Mouse (Mus musculus) midbrain, embryonic 14.5 days (tissue): ENCODE measurements at regions not wholly inside any gene's neighbourhood (a gene's known extent, or its start where the extent isn't known, plus 50 kb on each side); places are given as distances from the start of the nearest gene placed in this dataset.

Experiments used
- ATAC-seq: fragments of 200-750 bp; cut with Nextera tagmentation; 2 replicates; pipeline ENCODE4 v1.8.0; 2017; ENCODE audit warnings: moderate number of reproducible peaks, moderate library complexity; ENCODE audit not compliant: low FRiP score, low TSS enrichment
- DNase-seq: peaks from one replicate; pipeline ENCODE4 v3.0.0-alpha.2; 2015
- H3K27ac ChIP-seq: fragments of 300-500 bp; sonication (generic); replicated peaks from 2 replicates; pipeline ENCODE4 v1.5.1; 2014; ENCODE audit warnings: mild to moderate bottlenecking, low read depth, low read length, moderate library complexity
- H3K27me3 ChIP-seq: fragments of 300-500 bp; sonication (generic); 2 replicates; pipeline ENCODE4 v1.6.1; 2014; ENCODE audit warnings: low read length, control low read depth, mixed read lengths; ENCODE audit not compliant: control insufficient read depth, insufficient read depth
- H3K36me3 ChIP-seq: fragments of 300-500 bp; sonication (generic); 2 replicates; pipeline ENCODE4 v1.6.1; 2014; ENCODE audit warnings: low read length, control low read depth; ENCODE audit not compliant: control insufficient read depth, insufficient read depth
- H3K4me1 ChIP-seq: fragments of 300-500 bp; sonication (generic); 2 replicates; pipeline ENCODE4 v1.6.1; 2014; ENCODE audit warnings: mild to moderate bottlenecking, antibody characterized with exemption, low read length, control low read depth; ENCODE audit not compliant: control insufficient read depth, insufficient read depth
- H3K4me2 ChIP-seq: fragments of 300-500 bp; sonication (generic); 2 replicates; pipeline ENCODE4 v1.6.1; 2014; ENCODE audit warnings: mild to moderate bottlenecking, low read length, moderate library complexity
- H3K4me3 ChIP-seq: fragments of 300-500 bp; sonication (generic); replicated peaks from 2 replicates; pipeline ENCODE4 v1.5.1; 2014; ENCODE audit warnings: low read depth, low read length
- H3K9ac ChIP-seq: fragments of 300-500 bp; sonication (generic); replicated peaks from 2 replicates; pipeline ENCODE4 v1.6.1; 2014; ENCODE audit warnings: mild to moderate bottlenecking, low read length, moderate library complexity
- H3K9me3 ChIP-seq: fragments of 300-500 bp; sonication (generic); 2 replicates; pipeline ENCODE4 v1.6.1; 2016; ENCODE audit warnings: low read length, control low read depth, mixed read lengths; ENCODE audit not compliant: control insufficient read depth
- WGBS: fragments of 180-500 bp; shearing (Covaris S2); extraction: QIAGEN DNeasy Blood & Tissue Kit; methylation state at CpG from one replicate; pipeline ENCODE4 v1.1.7; 2014; 5-methylcytosine and 5-hydroxymethylcytosine counted together

GRCm38 (mm10) chr6:98514376-98514775 lies 171.8 kb upstream of the Gm765 start:
- no peaks in the 10 kb centered on the region for H3K36me3 ChIP-seq
- no peak overlapping the region for H3K4me3 ChIP-seq
- no peak for ATAC-seq
- H3K9ac ChIP-seq, result no peak overlapping the region
- 88% methylated on average over 7 of the region's 7 CpGs for WGBS
- no peak for DNase-seq
- no peaks in the 10 kb centered on the region for H3K9me3 ChIP-seq
- 0 out of 2 replicates have a peak, but pooled peaks cover 1% of the 10 kb centered on the region for H3K4me1 ChIP-seq
- no peak overlapping the region for H3K27ac ChIP-seq
- H3K27me3 ChIP-seq, result no peaks in the 10 kb centered on the region
- H3K4me2 ChIP-seq, result no peak overlapping the region

DNA sequence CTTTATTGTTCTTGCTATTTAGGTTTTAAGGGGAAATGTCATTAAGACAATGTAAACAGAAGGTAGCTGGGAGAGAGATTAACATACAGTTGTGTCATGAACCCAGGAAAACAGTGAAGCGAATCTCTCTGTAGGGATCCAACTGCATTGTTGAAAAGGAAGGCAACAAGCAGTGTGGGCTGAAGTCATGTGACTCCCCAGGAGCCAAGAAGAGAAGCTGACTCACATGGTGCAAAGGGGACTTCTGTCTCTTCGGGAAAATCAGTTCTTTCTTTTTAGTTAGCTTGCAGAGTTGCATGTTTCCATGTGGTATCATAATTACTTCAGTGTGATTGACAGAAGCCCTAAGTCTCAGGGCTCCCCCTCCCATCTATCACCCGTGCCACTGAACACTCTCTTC lies 170.7 kb upstream of the Gm765 start:
- H3K27me3 ChIP-seq, result no peaks in the 10 kb centered on the region
- ATAC-seq, result no peak
- no peak for DNase-seq
- no peak overlapping the region for H3K4me3 ChIP-seq
- no peak overlapping the region for H3K4me2 ChIP-seq
- WGBS, result 20% methylated on average over 3 of the region's 3 CpGs
- no peak overlapping the region for H3K27ac ChIP-seq
- no peak overlapping the region for H3K9ac ChIP-seq
- no peaks in the 10 kb centered on the region for H3K36me3 ChIP-seq
- H3K4me1 ChIP-seq, result 0 out of 2 replicates have a peak, but pooled peaks cover 3% of the 10 kb centered on the region
- no peaks in the 10 kb centered on the region for H3K9me3 ChIP-seq

DNA sequence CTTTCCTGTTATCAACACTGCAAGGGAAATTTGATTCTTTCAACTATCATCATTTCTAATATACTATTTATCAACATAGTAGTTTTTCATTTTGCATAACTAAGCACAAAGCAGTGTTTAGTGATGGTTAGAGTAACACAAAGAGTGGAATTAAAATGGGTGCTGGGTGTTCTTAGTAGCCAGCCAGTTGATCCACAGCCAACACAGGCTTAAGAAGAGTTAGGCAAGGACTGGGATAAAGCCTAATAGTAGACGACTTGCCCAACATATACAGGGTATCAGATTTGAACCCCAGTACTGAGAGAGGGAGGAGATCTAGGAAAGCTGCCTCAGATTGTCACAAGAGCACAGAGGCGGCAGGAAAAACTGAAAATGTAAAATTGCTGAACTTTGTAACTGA lies 160.2 kb upstream of the Gm765 start:
- no peaks in the 10 kb centered on the region for H3K4me1 ChIP-seq
- H3K36me3 ChIP-seq, result no peaks in the 10 kb centered on the region
- no peak for DNase-seq
- H3K4me2 ChIP-seq, result no peak overlapping the region
- no peaks in the 10 kb centered on the region for H3K27me3 ChIP-seq
- H3K4me3 ChIP-seq, result no peak overlapping the region
- ATAC-seq, result no peak
- H3K9me3 ChIP-seq, result no peaks in the 10 kb centered on the region
- no peak overlapping the region for H3K9ac ChIP-seq
- 85% methylated on average over 2 of the region's 2 CpGs for WGBS
- H3K27ac ChIP-seq, result no peak overlapping the region

- no peak overlapping the region for H3K9ac ChIP-seq
- DNase-seq (no peak), ATAC-seq (no peak)
- no peaks in the 10 kb centered on the region for H3K9me3 ChIP-seq
- WGBS, result 80% methylated on average over 5 of the region's 5 CpGs
- no peaks in the 10 kb centered on the region for H3K4me1 ChIP-seq
- no peaks in the 10 kb centered on the region for H3K27me3 ChIP-seq
- H3K4me2 ChIP-seq, result no peak overlapping the region
- H3K36me3 ChIP-seq, result no peaks in the 10 kb centered on the region
- H3K4me3 ChIP-seq, result no peak overlapping the region
- no peak overlapping the region for H3K27ac ChIP-seq
Measured at GRCm38 (mm10) chr6:98499721-98500120, 157.2 kb upstream of the Gm765 start.

DNA sequence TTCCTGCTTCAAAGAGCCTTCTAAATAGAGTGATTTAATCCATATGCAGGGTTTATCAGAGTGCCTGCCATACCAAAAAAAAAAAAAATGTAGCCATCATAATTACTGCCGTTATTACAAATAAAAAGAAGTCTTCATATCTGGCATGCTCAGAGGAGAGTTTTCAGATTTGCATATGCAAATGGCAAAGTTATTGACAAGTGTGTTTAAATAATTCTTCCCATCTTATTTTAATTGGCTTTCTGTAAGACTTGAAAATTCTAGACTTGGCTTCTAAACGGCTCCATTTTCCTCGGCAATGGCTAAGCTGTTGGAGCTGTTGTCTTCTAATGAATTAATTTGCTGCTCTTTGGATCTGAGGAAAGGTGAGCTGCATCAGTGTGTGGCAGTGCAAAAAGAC lies 144.1 kb upstream of the Gm765 start:
- 52% methylated on average over 3 of the region's 3 CpGs for WGBS

DNA sequence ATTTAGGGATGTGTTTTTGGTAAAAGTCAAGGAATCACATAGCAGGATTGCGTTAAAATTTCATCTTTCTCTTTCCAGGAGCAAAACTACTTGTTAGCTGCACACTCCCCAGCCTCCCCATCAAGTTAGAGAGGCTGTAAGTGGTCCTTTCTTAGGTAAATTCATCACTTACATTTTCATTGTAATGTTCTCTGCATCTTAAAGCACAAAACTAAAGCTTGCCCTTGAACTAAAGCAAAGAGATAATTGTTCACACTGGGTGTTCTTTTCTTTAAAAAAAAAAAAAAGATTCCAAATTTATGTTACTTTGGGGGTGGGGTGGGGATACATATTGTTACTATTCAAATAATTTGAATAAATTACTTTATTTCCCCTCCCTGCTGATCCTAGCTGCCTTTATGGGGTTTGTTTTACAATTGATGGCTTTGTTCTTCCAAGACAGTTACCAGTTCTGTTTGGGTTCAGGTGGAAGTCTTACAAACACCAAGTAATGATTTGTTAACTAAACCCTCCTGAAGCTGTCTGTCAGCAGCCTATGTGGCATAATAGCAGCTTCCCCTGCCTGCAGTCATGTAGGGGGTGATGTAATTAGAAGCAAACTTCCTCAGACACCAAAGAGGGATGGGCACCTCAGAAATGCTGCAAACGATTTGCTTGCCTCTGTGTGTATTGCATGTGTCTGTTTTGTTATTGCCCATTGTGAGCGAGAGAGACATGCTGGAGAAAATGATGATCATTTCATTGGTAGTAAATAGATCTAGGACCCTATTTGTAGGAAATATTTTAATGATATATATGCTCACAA lies 141.0 kb upstream of the Gm765 start:
- Histone ChIP-seq H3K4me2 (no peak overlapping the region), H3K9ac (no peak overlapping the region), H3K4me3 (no peak overlapping the region), H3K36me3 (no peaks in the 10 kb centered on the region), H3K27me3 (no peaks in the 10 kb centered on the region), H3K27ac (no peak overlapping the region), H3K4me1 (no peaks in the 10 kb centered on the region), H3K9me3 (no peaks in the 10 kb centered on the region)
- WGBS, result 52% methylated on average over 3 of the region's 3 CpGs
- no peak for DNase-seq
- ATAC-seq, result no peak

More for the DNA sequence above, 144.1 kb upstream of the Gm765 start:
- H3K27ac ChIP-seq, result no peak overlapping the region
- no peak for ATAC-seq
- no peaks in the 10 kb centered on the region for H3K4me1 ChIP-seq
- no peaks in the 10 kb centered on the region for H3K36me3 ChIP-seq
- no peaks in the 10 kb centered on the region for H3K9me3 ChIP-seq
- no peak overlapping the region for H3K4me3 ChIP-seq
- H3K9ac ChIP-seq, result no peak overlapping the region
- no peak for DNase-seq
- no peaks in the 10 kb centered on the region for H3K27me3 ChIP-seq
- H3K4me2 ChIP-seq, result no peak overlapping the region

DNA sequence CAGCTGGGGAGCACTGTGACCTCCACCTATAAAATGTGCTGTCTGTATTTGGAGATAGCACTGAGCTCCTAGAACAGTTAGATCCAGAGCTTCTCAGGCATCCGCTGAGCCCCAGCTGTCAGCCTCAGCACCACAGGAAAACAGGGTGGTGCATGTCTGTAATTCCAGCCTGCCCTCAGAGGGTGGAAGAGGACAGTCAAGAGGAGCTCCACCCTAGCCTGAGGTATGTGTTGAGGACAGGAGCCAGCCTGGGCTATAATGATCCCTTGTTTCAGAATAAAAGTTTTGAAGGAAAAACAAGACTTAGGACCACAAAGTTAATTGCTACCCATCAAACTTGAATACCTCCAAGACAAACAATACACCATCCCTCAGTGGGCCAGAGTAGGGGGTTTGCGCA lies 139.8 kb upstream of the Gm765 start:
- no peak for DNase-seq

DNA sequence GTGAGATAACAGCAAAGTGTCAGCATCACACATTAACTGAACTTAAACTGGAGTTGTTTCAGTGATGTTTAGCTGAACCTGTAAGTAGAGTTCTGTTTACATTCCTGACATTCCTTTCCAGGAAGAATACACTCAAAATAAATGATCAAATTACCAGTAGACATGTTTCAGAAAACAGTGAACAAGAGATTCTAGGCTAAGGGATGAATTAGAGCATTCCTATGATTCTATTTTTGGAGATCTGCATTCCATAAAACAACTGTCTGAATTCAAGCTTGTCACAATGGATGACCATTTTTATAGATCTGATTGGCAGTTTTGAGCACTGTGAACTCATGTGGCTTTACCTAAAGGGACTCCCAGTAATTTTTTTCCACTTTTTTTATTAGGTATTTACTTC lies 125.0 kb upstream of the Gm765 start:
- no peak overlapping the region for H3K4me2 ChIP-seq
- H3K4me1 ChIP-seq, result no peaks in the 10 kb centered on the region
- DNase-seq (no peak), ATAC-seq (no peak)
- H3K27ac ChIP-seq, result no peak overlapping the region
- H3K36me3 ChIP-seq, result no peaks in the 10 kb centered on the region
- no peak overlapping the region for H3K9ac ChIP-seq
- no peaks in the 10 kb centered on the region for H3K27me3 ChIP-seq
- no peak overlapping the region for H3K4me3 ChIP-seq
- no peaks in the 10 kb centered on the region for H3K9me3 ChIP-seq

More for the DNA sequence above, 139.8 kb upstream of the Gm765 start:
- no peak for ATAC-seq
- Histone ChIP-seq H3K36me3 (no peaks in the 10 kb centered on the region), H3K9ac (no peak overlapping the region), H3K9me3 (no peaks in the 10 kb centered on the region), H3K4me3 (no peak overlapping the region), H3K4me1 (no peaks in the 10 kb centered on the region), H3K4me2 (no peak overlapping the region), H3K27ac (no peak overlapping the region), H3K27me3 (no peaks in the 10 kb centered on the region)
- WGBS, result 87% methylated on average over 2 of the region's 2 CpGs

GRCm38 (mm10) chr6:98452277-98452676 lies 109.7 kb upstream of the Gm765 start:
- Histone ChIP-seq H3K36me3 (no peaks in the 10 kb centered on the region), H3K4me3 (no peak overlapping the region), H3K4me2 (no peak overlapping the region), H3K4me1 (no peaks in the 10 kb centered on the region), H3K27ac (no peak overlapping the region), H3K27me3 (no peaks in the 10 kb centered on the region), H3K9me3 (no peaks in the 10 kb centered on the region), H3K9ac (no peak overlapping the region)
- WGBS, result 81% methylated on average over 7 of the region's 7 CpGs
- no peak for ATAC-seq
- no peak for DNase-seq
